8 mouse cellular contexts compared by ENCODE assay signal in genomic region chr1:178463712-178464111, GRCm38 (mm10). TPM values are rescaled to one million over a fixed set of nuclear protein-coding genes. Genes with fewer than 3 reads are reported as not detected.
DNase-seq lines count a peak whose midpoint lies in the region; ATAC-seq lines count a peak whose summit lies in the region.

No protein-coding gene starts in this region.

- no peak overlapping the region for H3K4me2 ChIP-seq in embryonic facial prominence, embryonic 12.5 days (replicated peaks)
- no peak overlapping the region for H3K4me2 ChIP-seq in midbrain, embryonic 14.5 days (ENCODE audit: low read length)

- H3K36me3 ChIP-seq in embryonic facial prominence, embryonic 12.5 days, result no peaks in the 10 kb centered on the region
- H3K36me3 ChIP-seq in limb, embryonic 10.5 days, result no peaks in the 10 kb centered on the region
- no peaks in the 10 kb centered on the region for H3K36me3 ChIP-seq in midbrain, embryonic 14.5 days (ENCODE audit: control insufficient read depth, insufficient read depth, low read length)

- WGBS in embryonic facial prominence, embryonic 12.5 days, result 0% methylated on average over 2 of the region's 2 CpGs
- 0% methylated on average over 2 of the region's 2 CpGs for WGBS in limb, embryonic 10.5 days
- 1% methylated on average over 2 of the region's 2 CpGs for whole genome bisulfite sequencing in midbrain, embryonic 14.5 days

- H3K27me3 ChIP-seq in embryonic facial prominence, embryonic 12.5 days, result no peaks in the 10 kb centered on the region
- no peaks in the 10 kb centered on the region for H3K27me3 ChIP-seq in limb, embryonic 10.5 days (ENCODE audit: low read depth, poor library complexity, severe bottlenecking)
- H3K27me3 ChIP-seq in midbrain, embryonic 14.5 days (ENCODE audit: control insufficient read depth, insufficient read depth, low read length), result no peaks in the 10 kb centered on the region

- ATAC-seq in embryonic facial prominence, embryonic 12.5 days (ENCODE audit: insufficient number of reproducible peaks, insufficient read depth, low FRiP score, low TSS enrichment), result peak; percentile 87
- ATAC-seq in midbrain, embryonic 14.5 days (ENCODE audit: low FRiP score, low TSS enrichment), result peak; percentile 66

- no peak overlapping the region for H3K9ac ChIP-seq in embryonic facial prominence, embryonic 12.5 days
- H3K9ac ChIP-seq in midbrain, embryonic 14.5 days (replicated peaks; ENCODE audit: low read length), result no peak overlapping the region

- peak; percentile 40 for DNase-seq in 3134 (ENCODE audit: extremely low read depth, insufficient read length, low spot score)
- DNase-seq in adrenal gland, postnatal 25 days, result peak; percentile 70
- DNase-seq in heart, adult 11 months, result peak; percentile 95
- DNase-seq in kidney, adult 18-20 months, result peak; percentile 86
- peak; percentile 86 for DNase-seq in limb, embryonic 10.5 days (ENCODE audit: low spot score)
- DNase-seq in midbrain, embryonic 14.5 days, result peak; percentile 89
- peak; percentile 54 to 71 for DNase-seq in spleen, adult 18-20 months

- 0 out of 2 replicates have a peak, but pooled peaks cover 4% of the 10 kb centered on the region for H3K9me3 ChIP-seq in embryonic facial prominence, embryonic 12.5 days
- H3K9me3 ChIP-seq in limb, embryonic 10.5 days (replicated peaks), result no peaks in the 10 kb centered on the region
- no peaks in the 10 kb centered on the region for H3K9me3 ChIP-seq in midbrain, embryonic 14.5 days (ENCODE audit: control insufficient read depth, low read length)

- no peaks in the 10 kb centered on the region for H3K4me1 ChIP-seq in embryonic facial prominence, embryonic 12.5 days
- no peaks in the 10 kb centered on the region for H3K4me1 ChIP-seq in limb, embryonic 10.5 days
- no peaks in the 10 kb centered on the region for H3K4me1 ChIP-seq in midbrain, embryonic 14.5 days (ENCODE audit: control insufficient read depth, insufficient read depth, low read length)

- no peak overlapping the region for H3K27ac ChIP-seq in embryonic facial prominence, embryonic 12.5 days
- no peak overlapping the region for H3K27ac ChIP-seq in limb, embryonic 10.5 days
- H3K27ac ChIP-seq in midbrain, embryonic 14.5 days (replicated peaks; ENCODE audit: low read depth, low read length), result no peak overlapping the region

- H3K4me3 ChIP-seq in embryonic facial prominence, embryonic 12.5 days, result no peak overlapping the region
- no peak overlapping the region for H3K4me3 ChIP-seq in limb, embryonic 10.5 days
- no peak overlapping the region for H3K4me3 ChIP-seq in midbrain, embryonic 14.5 days (replicated peaks; ENCODE audit: low read depth, low read length)

RNA-seq across cellular contexts. Expression of gene Efcab2, which starts 57.8 kb away (rescaled TPM):
- 2.3 and 4.5 TPM in 2 replicates for total RNA-seq in adrenal gland, postnatal 25 days (2021)
- 5.6 and 5.8 TPM in 2 replicates for polyA plus RNA-seq in embryonic facial prominence, embryonic 12.5 days (2016; fragmentation: Nextera tagmentation; extraction: Ambion mirVana)
- polyA plus RNA-seq in limb, embryonic 10.5 days (2016; fragmentation: Nextera tagmentation; extraction: Ambion mirVana), result 4.0 and 4.6 TPM in 2 replicates
- polyA plus RNA-seq in midbrain, embryonic 14.5 days (2014; fragmentation: Nextera tagmentation; extraction: Ambion mirVana), result 4.9 and 7.7 TPM in 2 replicates

Comparison
In these comparisons a context has a peak if more than half of its experiments do, and no peak if none do; other contexts are left out.
1. DNase-seq: peak in every context shown above with its lines; median percentile 95 in heart, adult 11 months; 89 in midbrain, embryonic 14.5 days; 86 in kidney, adult 18-20 months; 86 in limb, embryonic 10.5 days; 70 in adrenal gland, postnatal 25 days; 62 in spleen, adult 18-20 months; 40 in 3134.